Mouse (Mus musculus): ENCODE data around the gene Zfp467.

DNA sequence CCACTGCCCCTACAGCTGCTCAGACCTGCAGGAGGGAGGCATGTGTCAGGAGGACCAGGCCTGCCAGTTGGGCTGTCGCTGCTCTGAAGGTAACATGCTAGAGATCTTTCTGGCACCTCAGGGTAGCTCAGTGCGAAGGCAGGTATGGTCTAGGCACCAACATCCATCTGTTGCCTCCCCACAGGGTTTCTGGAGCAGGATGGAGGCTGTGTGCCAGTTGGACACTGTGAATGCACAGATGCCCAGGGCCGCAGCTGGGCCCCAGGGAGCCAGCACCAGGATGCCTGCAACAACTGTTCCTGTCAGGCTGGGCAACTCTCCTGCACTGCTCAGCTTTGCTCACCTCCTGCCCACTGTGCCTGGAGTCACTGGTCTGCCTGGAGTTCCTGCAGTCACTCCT, 44.1 kb upstream of the Zfp467 start:
- TF ChIP-seq POLR2A (IDR thresholded peaks at IDR 0.05; ENCODE audit: low read depth, low read length) (no peak), CTCF (conservative IDR thresholded peaks at IDR 0.05 in 1 of 2, IDR thresholded peaks at IDR 0.05 in 1 of 2; ENCODE audit: low read depth in 2 of 2, low read length in 2 of 2) (no peak)

Measured in CH12.LX (cell line).